Mouse (Mus musculus) 3134 (cell line): ENCODE measurements around the gene Mrln.
"Not testable (repeated sequence)": the region's sequence is repeated elsewhere in the genome, so short reads cannot be mapped to it uniquely, and the experiment has no call there.

Source experiments
- DNase-seq: peaks from one replicate; pipeline ENCODE4 v3.0.0-alpha.2; 2011; ENCODE audit warnings: low spot score; ENCODE audit not compliant: insufficient read length; ENCODE audit errors: extremely low read depth

The Mrln gene

GRCm38 (mm10) chr10:70195279-70195678 is 9.2 kb upstream of the Mrln start:
- DNase-seq, result no peak

DNA sequence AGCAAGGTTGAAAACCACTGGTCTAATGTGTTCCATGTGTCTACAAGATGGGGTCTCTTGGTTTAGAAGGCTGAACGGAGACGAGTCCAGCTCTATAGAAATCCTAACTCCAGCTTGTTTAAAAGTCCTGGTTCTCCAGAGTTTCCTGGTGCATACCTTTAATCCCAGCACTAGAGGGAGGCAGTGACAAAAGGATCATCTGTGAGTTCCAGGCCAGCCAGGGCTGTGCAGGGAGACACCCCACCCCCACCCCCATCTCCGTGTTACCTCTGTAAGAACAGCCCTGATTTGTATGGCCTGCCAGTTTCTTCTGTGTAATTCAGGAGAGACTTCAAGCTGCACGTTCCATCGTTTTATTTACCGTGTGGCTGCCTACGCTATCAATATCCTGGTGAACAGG is 8.7 kb upstream of the Mrln start:
- no peak for DNase-seq

- DNase-seq, result no peak
Measured at GRCm38 (mm10) chr10:70196666-70197065, 7.8 kb upstream of the Mrln start.

DNA sequence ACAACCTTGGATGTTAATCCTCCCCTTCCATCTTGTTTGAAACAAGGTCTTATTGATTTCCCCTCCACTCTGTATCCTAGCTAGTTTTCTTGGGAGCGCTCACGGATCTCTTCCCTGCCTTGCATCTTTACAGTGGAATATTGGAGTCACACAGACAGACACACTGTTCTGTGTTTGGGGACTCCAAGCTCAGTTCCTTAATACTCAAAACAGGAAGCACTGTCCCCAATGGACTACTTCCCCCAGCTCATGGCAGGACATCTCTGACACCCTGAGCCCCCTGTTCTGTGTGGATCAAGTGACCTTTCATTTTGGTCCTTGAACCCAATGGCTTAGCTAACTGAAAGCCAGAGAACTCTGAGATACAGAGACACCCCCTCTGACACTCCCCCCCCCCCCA is 6.9 kb upstream of the Mrln start:
- DNase-seq, result no peak

- DNase-seq, result no peak
Measured at GRCm38 (mm10) chr10:70198012-70198411, 6.5 kb upstream of the Mrln start.

GRCm38 (mm10) chr10:70198951-70199463 is 5.5 kb upstream of the Mrln start:
- DNase-seq, result no peak

DNA sequence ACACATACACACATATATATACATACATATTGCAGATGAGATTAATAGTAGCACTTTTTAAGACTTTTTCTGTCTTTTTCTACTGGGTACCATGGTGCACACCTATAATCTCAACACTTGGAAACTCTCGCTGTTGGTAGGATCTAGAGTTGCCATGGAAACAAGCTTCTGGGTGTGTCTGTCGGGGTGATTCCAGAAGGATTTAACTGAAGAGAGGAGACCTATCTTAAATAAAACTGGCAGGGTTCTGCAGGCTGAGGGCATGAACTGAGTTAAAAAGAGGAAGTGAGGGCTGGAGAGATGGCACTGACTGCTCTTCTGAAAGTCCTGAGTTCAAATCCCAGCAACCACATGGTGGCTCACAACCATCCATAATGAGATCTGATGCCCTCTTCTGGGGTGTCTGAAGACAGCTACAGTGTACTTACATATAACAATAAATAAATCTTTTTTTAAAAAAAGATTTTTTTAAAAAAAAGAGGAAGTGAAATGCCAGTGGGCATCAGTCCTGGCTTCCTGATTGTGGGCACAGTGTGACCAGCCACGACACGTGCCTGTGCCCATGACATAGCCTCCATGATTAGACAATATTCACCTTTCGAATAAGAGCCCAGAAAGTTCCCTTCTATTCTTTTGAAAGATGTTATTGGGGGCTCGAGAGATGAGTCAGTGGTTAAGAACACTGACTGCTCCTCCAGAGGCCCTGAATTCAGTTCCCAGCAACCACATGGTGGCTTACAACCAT is 4.8 kb upstream of the Mrln start:
- DNase-seq, result no peak

- no peak for DNase-seq
Measured at GRCm38 (mm10) chr10:70200889-70201500, 3.5 kb upstream of the Mrln start.

- DNase-seq, result no peak
Measured at GRCm38 (mm10) chr10:70211281-70211680, 6.8 kb downstream of the Mrln start.

DNA sequence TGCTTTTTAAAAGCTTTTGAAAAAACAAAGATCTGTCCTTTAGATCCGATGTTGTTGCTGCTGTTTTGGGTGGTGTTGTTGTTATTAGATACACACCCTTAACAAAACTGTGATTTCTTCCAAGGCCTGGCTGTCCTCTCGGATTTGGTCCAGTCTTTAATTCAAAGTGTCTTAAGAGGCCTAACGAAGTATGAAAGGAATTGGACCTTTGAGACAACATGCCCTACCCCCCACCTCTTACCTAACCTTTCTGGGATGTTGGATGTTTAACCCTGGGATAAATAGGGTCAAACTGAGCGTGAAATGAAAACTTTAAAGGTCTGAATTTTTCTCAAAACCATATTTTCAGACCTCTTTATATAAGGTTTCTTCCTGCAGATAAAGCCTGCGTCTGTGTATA is 16.5 kb downstream of the Mrln start:
- no peak for DNase-seq

- DNase-seq, result not testable (repeated sequence)
Measured at GRCm38 (mm10) chr10:70222231-70222630, 17.8 kb downstream of the Mrln start.

GRCm38 (mm10) chr10:70224571-70224970 is 20.1 kb downstream of the Mrln start:
- no peak for DNase-seq

- no peak for DNase-seq
Measured at GRCm38 (mm10) chr10:70225760-70226159, 21.3 kb downstream of the Mrln start.

- no peak for DNase-seq
Measured at GRCm38 (mm10) chr10:70226608-70227007, 22.1 kb downstream of the Mrln start.

- DNase-seq, result no peak
Measured at GRCm38 (mm10) chr10:70230352-70230751, 25.9 kb downstream of the Mrln start.

DNA sequence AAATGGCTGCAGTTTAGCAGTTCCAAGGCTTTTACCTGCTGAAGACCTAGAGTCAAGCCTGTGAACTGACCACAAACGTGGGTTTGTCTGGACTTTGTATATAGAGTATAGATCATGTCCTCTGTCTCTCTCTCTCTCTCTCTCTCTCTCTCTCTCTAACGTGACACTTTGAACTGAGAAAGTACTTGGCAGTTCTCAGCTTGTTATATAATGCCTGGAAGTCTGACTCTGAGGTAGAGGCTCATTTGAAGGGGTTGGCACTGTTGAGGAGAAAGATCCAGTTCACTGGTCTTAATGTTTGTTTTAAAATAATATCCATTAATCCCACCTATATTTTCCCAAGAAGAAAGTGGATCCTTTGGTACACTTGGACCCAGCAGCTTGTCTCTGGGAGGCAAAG is 33.5 kb downstream of the Mrln start:
- no peak for DNase-seq

DNA sequence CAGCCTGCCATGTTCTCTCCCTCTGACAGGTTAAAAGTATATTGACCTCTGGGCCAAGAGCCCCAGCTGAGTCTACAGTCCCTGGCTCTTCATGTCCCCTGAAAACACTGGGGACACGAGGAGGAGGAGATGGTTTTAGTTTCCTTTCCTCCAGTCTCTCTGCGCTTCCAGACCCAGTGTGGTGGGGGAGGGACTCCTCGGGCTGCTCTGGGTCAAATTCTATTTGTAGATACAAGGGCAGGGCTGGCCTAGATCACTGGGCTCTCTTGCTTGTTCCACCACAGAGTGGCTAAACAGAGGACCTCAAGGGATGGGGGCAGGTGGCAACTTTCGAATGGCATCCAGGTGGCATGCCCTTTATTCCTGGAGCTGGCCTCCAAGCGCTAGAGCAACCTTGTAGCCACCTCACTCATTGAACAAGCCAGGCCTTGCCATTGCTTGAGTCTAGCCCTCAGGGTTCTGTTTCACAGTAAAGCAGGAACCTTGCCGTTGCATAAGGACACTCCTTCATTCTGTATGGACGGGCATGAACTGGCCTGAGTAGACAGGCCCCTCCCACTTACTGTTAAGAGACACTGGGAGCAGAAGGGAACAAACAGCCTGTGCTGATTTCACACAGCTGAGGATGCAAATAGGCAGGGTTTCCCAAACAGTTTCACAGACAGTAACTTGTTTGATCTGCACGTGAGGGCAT is 38.4 kb downstream of the Mrln start:
- DNase-seq, result no peak

GRCm38 (mm10) chr10:70244921-70245558 is 40.6 kb downstream of the Mrln start, which contains the start of gene Slc16a9:
Gene Slc16a9 (plus strand): TSS chr10:70245100.
- no peak for DNase-seq

GRCm38 (mm10) chr10:70245559-70245945 is 41.1 kb downstream of the Mrln start:
- no peak for DNase-seq

DNA sequence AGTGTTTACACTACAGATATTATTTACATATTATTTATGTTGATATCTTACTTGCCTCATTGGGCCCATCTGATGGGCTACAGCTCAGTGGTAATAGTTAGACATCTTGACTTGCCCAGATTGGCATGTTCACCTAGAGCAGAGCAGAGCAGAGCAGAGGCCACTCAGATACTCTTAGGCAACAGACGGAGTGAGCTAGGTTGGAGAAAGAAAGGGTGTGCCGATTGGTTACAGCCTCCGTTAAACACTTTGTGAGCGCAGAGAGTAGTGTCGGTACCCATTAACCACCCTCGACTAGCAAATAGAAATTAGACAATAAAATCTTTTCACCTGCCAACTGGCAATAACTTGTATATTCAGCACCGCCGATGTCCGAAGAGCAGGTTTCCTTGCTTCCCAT is 41.6 kb downstream of the Mrln start:
- DNase-seq, result no peak

DNA sequence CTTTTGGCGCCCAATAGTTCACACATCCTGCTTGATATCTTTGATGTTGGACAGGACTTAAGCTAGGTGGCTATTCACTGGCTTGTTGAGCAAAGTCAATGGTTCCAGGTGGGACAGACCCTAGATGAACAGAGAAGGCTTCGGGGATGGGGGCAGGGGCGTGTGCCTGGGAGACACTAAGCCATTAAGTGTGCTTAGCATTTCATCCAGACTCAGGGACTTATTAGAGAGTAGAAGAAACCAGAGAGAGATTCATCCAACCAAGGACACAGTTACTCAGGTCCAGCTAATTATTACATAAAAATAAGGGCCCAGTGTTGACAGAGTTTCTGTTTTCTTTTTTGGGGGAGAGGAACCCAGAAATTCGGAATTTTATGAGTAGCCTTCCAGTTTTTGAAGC is 45.9 kb downstream of the Mrln start:
- no peak for DNase-seq
